Mouse (Mus musculus) cerebellum, adult (tissue): ENCODE measurements around the gene Gm5640.
"Not testable (repeated sequence)": the region's sequence is repeated elsewhere in the genome, so short reads cannot be mapped to it uniquely, and the experiment has no call there.

Experiments
- ATAC-seq: cut with Nextera tagmentation; 2 replicates; pipeline ENCODE4 v1.9.2; 2017; ENCODE audit warnings: mild to moderate bottlenecking, moderate library complexity, mixed read lengths; ENCODE audit not compliant: insufficient number of reproducible peaks, low FRiP score, low TSS enrichment

The Gm5640 gene

DNA sequence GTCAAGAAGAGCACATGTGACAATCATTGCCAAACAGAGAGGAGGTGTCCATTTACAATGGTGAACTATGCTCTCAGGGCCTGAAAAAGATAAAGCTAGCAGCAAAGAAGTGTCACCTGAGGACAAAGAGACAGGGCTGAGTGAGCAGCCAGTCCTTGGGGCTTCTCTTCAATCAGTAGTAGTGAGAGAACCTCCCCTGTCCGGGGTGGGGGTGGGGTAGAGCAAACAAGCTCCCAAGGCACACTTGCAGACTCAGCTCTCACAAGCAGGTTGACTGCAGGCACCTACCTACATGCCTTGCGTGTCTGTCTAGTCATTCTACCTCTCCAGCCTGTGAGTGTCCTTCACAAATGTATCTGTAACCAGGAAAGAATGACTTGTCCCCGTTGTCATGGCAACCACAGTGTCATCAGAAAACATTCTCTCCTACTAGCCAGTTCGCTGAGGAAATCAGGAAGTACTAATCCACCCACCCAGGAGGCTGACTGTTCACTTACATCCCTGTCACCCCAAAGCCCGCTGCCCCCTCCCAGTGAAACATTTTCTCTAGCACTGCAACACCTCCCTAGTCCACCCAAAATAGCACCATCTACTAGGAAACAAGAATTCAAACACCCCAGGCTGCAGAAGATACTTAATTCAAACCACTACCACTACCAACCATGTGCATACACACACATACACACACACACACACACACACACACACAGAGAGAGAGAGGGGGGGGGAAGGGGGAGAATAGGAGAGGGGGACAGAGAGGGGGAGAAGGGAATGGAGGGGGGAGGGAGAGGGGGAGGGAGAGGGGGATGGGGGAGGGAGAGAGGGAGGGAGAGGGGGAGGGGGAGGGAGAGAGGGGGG is at the start of gene Gm5640:
Gene Gm5640, minus strand, starts transcription at position 170 of the 858 bp plus-strand sequence.
- not testable (repeated sequence) for ATAC-seq

DNA sequence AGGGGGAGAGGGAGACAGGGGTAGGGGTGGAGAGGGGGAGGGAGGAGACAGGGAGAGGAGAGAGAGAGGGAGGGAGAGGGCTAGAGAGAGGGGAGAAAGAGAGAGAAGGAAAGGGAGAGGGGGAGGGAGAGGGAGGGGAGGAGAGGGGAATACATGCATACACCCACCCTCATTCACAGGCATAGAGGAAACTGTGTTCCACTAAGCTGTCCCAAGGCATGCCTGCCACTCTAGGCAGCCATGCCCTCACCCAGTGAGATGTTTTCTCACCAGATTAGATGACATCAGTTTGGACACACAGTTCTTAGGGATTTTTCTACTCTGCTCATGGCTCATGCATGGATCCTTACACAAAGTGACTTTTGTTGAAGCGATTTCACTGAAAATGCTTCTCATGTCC is 958 bp upstream of the Gm5640 start:
- not testable (repeated sequence) for ATAC-seq

DNA sequence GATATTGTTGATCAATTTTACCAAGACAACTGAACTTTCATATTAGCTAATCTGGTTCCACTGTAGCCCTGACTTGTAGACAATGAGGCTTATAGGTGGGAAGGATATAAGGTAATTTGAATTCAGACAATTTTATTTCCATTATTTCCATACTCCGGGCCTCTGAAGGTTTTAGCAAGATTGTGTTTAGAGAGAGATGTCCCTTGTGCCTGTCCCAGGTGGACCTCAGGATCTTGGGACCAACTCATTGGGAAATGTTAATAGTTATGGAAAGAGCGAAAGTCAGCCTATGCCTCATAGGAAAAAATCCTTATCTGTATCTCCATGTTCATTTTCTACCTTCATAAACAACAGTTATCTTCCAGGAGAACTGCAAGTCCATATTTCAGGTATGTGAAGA is 53.1 kb downstream of the Gm5640 start, which contains the start of gene Olfr1325:
Gene Olfr1325, plus strand, starts transcription at position 301 of the 400 bp plus-strand sequence.
- no peak for ATAC-seq
